Mouse (Mus musculus) kidney, adult 11 months (tissue): ENCODE measurements around the gene Nek3.

Experiments used
- DNase-seq: peaks from one replicate; pipeline ENCODE4 v3.0.0; 2022

Nek3 gene

GRCm38 (mm10) chr8:22166080-22166603 lies at the start of gene Nek3:
Gene Nek3, minus strand, starts transcription at chr8:22166435.
- DNase-seq, result peak; percentile 70

GRCm38 (mm10) chr8:22214826-22215225 lies 48.6 kb upstream of the Nek3 start:
- no peak for DNase-seq

DNA sequence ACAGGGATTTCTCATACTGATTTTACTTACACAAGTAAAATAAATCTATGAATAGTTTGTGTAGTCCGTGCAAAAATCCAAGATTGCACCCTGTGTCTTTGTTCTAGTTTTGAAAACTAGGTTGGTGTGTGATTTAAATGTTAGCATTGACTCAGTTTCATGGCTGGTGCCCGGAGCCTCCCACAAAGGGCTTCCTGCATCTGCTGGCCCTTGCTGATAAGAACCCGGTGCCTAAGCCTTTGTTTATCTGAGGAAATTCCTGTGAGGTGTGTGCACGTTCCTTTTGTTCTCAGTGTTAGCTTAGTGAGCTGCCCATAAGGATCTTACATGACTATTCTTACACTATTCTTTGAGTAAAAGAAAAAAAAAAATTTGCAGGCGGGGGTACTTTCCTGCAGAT lies 42.8 kb upstream of the Nek3 start:
- no peak for DNase-seq

- DNase-seq, result no peak
Measured at GRCm38 (mm10) chr8:22207535-22207934, 41.3 kb upstream of the Nek3 start.

GRCm38 (mm10) chr8:22199481-22199880 lies 33.2 kb upstream of the Nek3 start:
- no peak for DNase-seq

DNA sequence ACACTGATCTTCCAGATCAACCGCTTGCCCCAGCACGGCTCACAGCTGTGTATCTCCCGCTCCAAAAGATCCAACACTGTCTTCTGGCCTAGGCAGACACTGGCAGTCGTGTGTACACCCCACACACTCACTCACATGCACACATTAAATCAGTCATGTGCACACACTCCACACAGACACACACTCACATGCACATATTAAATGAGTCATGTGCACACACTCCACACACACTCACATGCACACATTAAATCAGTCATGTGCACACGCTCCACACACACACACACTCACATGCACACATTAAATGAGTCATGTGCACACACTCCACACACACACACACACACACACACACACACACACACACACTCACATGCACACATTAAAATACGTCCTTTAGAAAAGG lies 31.7 kb upstream of the Nek3 start:
- no peak for DNase-seq

GRCm38 (mm10) chr8:22193432-22194010 lies 27.3 kb upstream of the Nek3 start:
- no peak for DNase-seq

DNA sequence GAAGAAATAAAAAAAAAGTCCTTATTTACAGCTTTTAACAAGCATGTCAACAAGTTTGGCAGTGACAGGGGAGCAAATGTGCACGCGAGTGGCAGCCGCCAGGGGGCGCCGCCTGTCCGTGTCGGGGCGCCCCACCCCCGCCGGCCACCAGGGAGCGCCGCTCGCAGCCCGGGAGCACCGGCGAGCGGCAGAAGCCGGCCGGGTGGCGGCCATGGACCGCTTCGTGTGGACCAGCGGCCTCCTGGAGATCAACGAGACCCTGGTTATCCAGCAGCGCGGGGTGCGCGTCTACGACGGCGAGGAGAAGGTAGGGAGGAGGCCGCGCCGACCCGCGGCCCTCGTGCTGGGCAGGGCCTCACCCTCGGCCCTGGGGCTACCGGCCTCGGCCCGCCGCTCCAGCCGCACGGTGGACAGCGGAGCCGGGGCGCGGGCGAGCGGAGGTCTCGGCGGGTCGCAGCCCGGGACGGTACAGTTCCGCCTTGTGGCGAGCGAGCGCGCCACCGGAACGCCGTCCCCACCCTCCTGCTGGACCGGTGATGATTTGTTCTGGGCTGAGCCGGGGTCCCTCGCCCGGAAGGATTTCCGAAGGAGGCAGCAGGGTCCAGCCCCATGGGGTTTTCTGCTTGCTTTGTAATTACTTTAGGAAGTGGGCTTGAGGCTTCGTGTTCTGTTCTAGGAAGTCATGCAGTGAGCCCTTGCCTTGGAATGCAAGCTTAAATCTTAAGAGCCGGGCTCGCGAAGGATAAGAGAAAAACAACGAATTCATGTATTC lies 26.6 kb upstream of the Nek3 start, which contains the start of gene Vps36:
Gene Vps36, plus strand, starts transcription at position 150 of the 772 bp plus-strand sequence.
- peak; percentile 86 for DNase-seq

GRCm38 (mm10) chr8:22185431-22186397 lies 19.5 kb upstream of the Nek3 start, which contains the start of gene Ckap2:
Gene Ckap2, minus strand, starts transcription at chr8:22185819.
- peak; percentile 89 for DNase-seq

DNA sequence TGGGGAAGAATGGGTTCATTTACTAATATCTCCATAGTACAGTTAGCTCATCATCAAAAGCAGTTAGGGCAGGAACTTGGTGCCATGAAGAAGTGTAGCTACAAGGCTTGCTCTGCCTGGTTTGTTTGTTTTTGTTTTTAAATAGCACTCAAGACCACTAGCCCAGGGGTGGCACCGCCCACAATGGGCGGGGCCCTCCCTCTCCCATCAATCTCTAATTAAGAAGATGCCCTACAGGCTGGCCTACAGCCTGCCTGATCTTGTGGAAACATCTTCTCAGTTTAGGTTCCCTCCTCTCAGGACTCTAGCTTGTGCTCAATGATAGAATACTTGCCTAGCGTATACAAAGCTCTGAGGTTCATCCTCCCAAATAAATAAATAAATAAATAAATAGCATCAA lies 18.6 kb upstream of the Nek3 start:
- DNase-seq, result no peak

DNA sequence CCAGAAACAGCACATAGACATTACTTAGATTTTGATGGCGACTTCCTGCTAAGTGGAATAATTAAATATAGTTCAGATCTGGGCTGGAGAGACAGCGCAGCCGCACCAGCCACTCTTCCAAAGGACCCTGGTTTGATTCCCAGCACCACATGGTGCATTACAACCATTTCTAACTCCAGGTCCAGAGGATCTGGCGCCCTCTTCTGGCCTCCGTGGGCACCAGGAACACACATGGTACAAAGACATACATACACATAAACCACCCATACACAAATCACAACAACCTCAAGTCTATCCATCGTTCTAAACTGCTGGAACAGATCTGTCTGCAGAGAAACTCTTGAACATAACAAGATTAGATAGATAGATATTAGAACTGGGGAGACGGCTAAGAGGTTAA lies 9.7 kb upstream of the Nek3 start:
- DNase-seq, result no peak

GRCm38 (mm10) chr8:22169167-22169566 lies 2.9 kb upstream of the Nek3 start:
- DNase-seq, result no peak

GRCm38 (mm10) chr8:22165251-22166079 lies 770 bp downstream of the Nek3 start:
- DNase-seq, result no peak

GRCm38 (mm10) chr8:22164431-22164830 lies 1.8 kb downstream of the Nek3 start:
- no peak for DNase-seq

DNA sequence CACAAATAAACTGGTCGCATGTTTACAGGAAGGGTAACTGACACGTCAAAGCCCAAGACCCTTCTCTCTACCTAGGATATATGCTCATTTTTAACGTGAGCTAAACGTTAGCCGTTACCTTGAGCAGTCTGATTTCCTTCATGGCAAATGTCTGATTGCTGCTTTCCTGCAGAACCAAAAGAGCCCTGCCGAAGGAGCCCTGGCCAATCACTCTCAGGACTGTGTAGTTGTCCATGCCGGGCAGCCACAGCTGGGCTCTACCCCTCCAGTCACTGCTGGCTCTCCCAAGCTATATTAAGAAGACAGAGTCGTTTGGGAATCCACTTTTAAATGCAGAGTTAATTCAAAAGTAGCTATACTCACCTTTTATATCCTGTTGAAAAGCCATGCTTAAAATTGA lies 4.0 kb downstream of the Nek3 start:
- no peak for DNase-seq

GRCm38 (mm10) chr8:22150345-22150663 lies 15.9 kb downstream of the Nek3 start:
- no peak for DNase-seq

DNA sequence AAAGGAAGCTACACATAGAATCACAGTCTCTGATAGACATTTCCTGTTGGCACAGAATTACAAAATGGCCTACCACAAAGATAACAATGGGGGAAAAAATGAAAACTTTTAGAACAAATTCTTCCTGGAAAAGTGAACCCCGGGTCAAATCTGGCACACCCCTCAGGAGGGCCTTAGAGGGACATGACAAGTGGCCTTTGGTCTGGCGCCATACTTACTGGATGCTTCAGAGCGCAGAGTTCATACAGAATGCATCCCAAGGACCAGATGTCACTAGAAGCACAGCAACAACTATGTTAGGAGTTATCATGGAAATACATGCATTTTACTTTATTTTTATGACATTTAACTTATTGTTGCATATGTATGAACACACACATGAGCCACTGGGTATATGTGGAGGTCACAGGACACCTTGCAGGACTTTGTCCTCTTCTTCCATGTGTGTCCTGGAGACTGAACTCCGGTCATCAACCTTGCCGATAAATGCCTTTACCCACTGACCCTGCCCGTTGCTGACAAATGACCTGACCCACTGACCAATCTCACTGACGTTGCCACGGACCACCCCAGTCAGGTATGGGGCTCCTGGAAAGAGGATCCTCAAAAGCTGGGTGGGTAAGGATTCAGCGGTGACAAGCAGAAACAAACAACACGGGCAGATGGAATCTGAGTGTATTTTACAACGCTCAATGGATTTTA lies 16.4 kb downstream of the Nek3 start:
- no peak for DNase-seq

- no peak for DNase-seq
Measured at GRCm38 (mm10) chr8:22148367-22148740, 17.9 kb downstream of the Nek3 start.

DNA sequence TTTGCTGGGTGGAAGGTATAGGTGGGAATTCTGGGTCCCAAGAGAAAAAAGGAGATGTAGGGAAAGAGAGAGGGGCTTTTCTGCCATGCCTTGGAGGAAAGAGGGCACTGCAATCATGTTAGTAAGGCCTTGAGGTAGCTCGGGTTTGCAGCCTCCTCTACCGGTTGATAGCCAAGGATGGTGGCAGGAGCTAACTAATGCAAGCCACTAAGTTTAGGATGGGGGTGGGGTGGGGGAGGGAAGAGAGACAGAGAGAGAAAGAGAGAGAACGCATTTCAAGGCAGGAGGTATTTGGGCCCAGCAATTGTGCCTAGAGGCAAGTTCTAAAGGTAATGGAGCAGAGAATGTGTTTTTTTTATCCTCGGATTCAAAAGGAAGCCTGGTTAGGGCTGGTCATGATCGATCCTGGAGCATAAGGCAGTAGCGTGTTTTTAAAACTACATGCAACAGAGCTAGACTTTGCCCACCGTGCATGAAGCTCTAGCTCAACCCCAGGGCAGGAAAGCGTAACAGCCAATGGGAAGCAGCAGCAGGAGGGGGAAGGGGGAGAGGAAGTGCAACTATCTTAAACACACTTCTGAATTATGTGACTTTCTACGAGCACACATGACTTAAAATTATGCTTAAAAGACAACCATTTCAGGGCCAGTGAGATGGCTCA lies 18.4 kb downstream of the Nek3 start:
- no peak for DNase-seq

GRCm38 (mm10) chr8:22145831-22146230 lies 20.4 kb downstream of the Nek3 start:
- DNase-seq, result no peak
